Mouse (Mus musculus): ENCODE data around the gene Brsk2. TPM values are rescaled to one million over a fixed set of nuclear protein-coding genes. Genes with fewer than 3 reads are reported as not detected.

Gene Brsk2
- total RNA-seq, 2 experiments from 2014 or later = 0.19 to 0.32 TPM

GRCm38 (mm10) chr7:142035048-142035811 is 85.7 kb downstream of the Brsk2 start:
- DNase-seq = no peak

GRCm38 (mm10) chr7:142037553-142038170 is 88.1 kb downstream of the Brsk2 start:
- peak; percentile 56 for DNase-seq

GRCm38 (mm10) chr7:142040756-142041155 is 91.2 kb downstream of the Brsk2 start:
- DNase-seq = peak; percentile 24

GRCm38 (mm10) chr7:142045344-142045743 is 95.8 kb downstream of the Brsk2 start:
- DNase-seq = no peak

GRCm38 (mm10) chr7:142045932-142046331 is 96.4 kb downstream of the Brsk2 start:
- DNase-seq = no peak

GRCm38 (mm10) chr7:142050536-142050935 is 101.0 kb downstream of the Brsk2 start:
- no peak for DNase-seq

Small RNA genes within 50 kb of the gene (microRNA-seq; reads per million reads assigned to microRNA genes)
- 0 reads per million in 2 experiments for gene Mir3104

Other genes starting within 250 kb of the Brsk2 start
- not detected for gene Muc5ac, start 160.8 kb upstream of the Brsk2 start, total RNA-seq (2021)
- gene Muc5b, start 110.7 kb upstream of the Brsk2 start, total RNA-seq (2021) = not detected
- gene Tollip, start 31.2 kb upstream of the Brsk2 start, total RNA-seq (2021) = 10 to 100 TPM; 47.0 to 48.3 TPM
- 10 to 100 TPM; 33.4 to 33.6 TPM for gene Mob2, start 111.3 kb downstream of the Brsk2 start, total RNA-seq (2021)
- 10 to 100 TPM; 37.7 to 43.0 TPM for gene Dusp8, start 146.1 kb downstream of the Brsk2 start, total RNA-seq (2021)
- not detected for gene Gm45618, start 171.0 kb downstream of the Brsk2 start, total RNA-seq (2021)
- not detected for gene Gm39115, start 186.3 kb downstream of the Brsk2 start, total RNA-seq (2021)
- not detected for gene Gm45337, start 194.9 kb downstream of the Brsk2 start, total RNA-seq (2021)
- not detected for gene Gm29735, start 207.4 kb downstream of the Brsk2 start, total RNA-seq (2021)
- not detected for gene Gm4553, start 216.0 kb downstream of the Brsk2 start, total RNA-seq (2021)
- not detected for gene Krtap5-2, start 226.3 kb downstream of the Brsk2 start, total RNA-seq (2021)
- gene Gm10153, start 240.6 kb downstream of the Brsk2 start, total RNA-seq (2021) = not detected

All from heart, postnatal 4 days (tissue).